Mouse (Mus musculus) liver, postnatal 0 days (tissue): ENCODE results near the gene Ruvbl2. TPM values are rescaled to one million over a fixed set of nuclear protein-coding genes. Genes with fewer than 3 reads are reported as not detected.
"Not testable (repeated sequence)": the region's sequence is repeated elsewhere in the genome, so short reads cannot be mapped to it uniquely, and the experiment has no call there.

Source experiments
- ATAC-seq: fragments of 200-750 bp; cut with Nextera tagmentation; 2 replicates; pipeline ENCODE4 v1.8.0; 2017; ENCODE audit warnings: mild to moderate bottlenecking, moderate library complexity
- DNase-seq: peaks from one replicate; pipeline ENCODE4 v3.0.0-alpha.2; 2016
- H3K27ac ChIP-seq: fragments of 300-500 bp; sonication (generic); 2 replicates; pipeline ENCODE4 v1.5.1; 2014; ENCODE audit warnings: antibody characterized with exemption, moderate library complexity, mild to moderate bottlenecking, low read depth
- H3K27me3 ChIP-seq: fragments of 300-500 bp; sonication (generic); 2 replicates; pipeline ENCODE4 v1.6.1; 2014; ENCODE audit warnings: low read length, control low read depth, mixed read lengths; ENCODE audit not compliant: insufficient read depth
- H3K36me3 ChIP-seq: fragments of 300-500 bp; sonication (generic); replicated peaks from 2 replicates; pipeline ENCODE4 v1.6.1; 2014; ENCODE audit warnings: mild to moderate bottlenecking, control low read depth, low read length, moderate library complexity, mixed read lengths; ENCODE audit not compliant: insufficient read depth
- H3K4me1 ChIP-seq: fragments of 300-500 bp; sonication (generic); 2 replicates; pipeline ENCODE4 v1.6.1; 2014; ENCODE audit warnings: antibody characterized with exemption, mild to moderate bottlenecking, control low read depth; ENCODE audit not compliant: insufficient read depth
- H3K4me2 ChIP-seq: fragments of 300-500 bp; sonication (generic); 2 replicates; pipeline ENCODE4 v1.6.1; 2014; ENCODE audit warnings: low read depth, mild to moderate bottlenecking, low read length, moderate library complexity, mixed read lengths
- H3K4me3 ChIP-seq: fragments of 300-500 bp; sonication (generic); 2 replicates; pipeline ENCODE4 v1.5.1; 2014; ENCODE audit warnings: low read depth, low read length
- H3K9ac ChIP-seq: fragments of 300-500 bp; sonication (generic); replicated peaks from 2 replicates; pipeline ENCODE4 v1.6.1; 2014; ENCODE audit warnings: mild to moderate bottlenecking, moderate library complexity
- H3K9me3 ChIP-seq: fragments of 300-500 bp; sonication (generic); 2 replicates; pipeline ENCODE4 v1.6.1; 2016; ENCODE audit warnings: mild to moderate bottlenecking, control low read depth, low read length, mixed read lengths
- CTCF ChIP-seq: sonication (generic); IDR thresholded peaks from 2 replicates; pipeline ENCODE4 v1.5.1; 2016; ENCODE audit warnings: antibody characterized with exemption, low read depth
- EP300 ChIP-seq: IDR thresholded peaks from 2 replicates; pipeline ENCODE4 v1.6.1; 2016; ENCODE audit warnings: antibody characterized with exemption, low read depth, mild to moderate bottlenecking
- WGBS: fragments of 180-500 bp; shearing (Covaris S2); extraction: QIAGEN DNeasy Blood & Tissue Kit; methylation state at CpG from one replicate; pipeline ENCODE4 v1.1.7; 2014; ENCODE audit not compliant: insufficient replicate concordance; 5-methylcytosine and 5-hydroxymethylcytosine counted together
- polyA plus RNA-seq: library from polyadenylated mRNA; unstranded; fragments of >200 nt; fragmentation: Nextera tagmentation; extraction: Ambion mirVana; gene quantifications from 2 replicates; pipeline ENCODE4 v1.2.1, GENCODE M21; 2015

Ruvbl2 gene
- polyA plus RNA-seq, 1 experiment from 2014 or later: 36.5 TPM

- WGBS: under 1% methylated on average over 57 of the region's 58 CpGs
- Histone ChIP-seq H3K36me3 (peaks cover 25% of the 10 kb centered on the region), H3K9ac (peak within 1 kb of the TSS; percentile 84), H3K4me2 (peak within 1 kb of the TSS; percentile 98), H3K4me3 (peak within 1 kb of the TSS; percentile 93), H3K4me1 (peaks cover 20% of the 10 kb centered on the region), H3K27ac (peak within 1 kb of the TSS; percentile 58; the same call in 1 of the 2 replicates), H3K27me3 (no peaks in the 10 kb centered on the region), H3K9me3 (no peaks in the 10 kb centered on the region)
- DNase-seq: peak; percentile 96
- TF ChIP-seq EP300 (no peak), CTCF (no peak)
- ATAC-seq: peak; percentile 89
Observed at GRCm38 (mm10) chr7:45466283-45467089, 28.6 kb upstream of the Ruvbl2 start, which contains the start of gene Bax. TSS of gene Bax (minus strand) at chr7:45466898.

- no peak overlapping the region for H3K27ac ChIP-seq
- WGBS: 65% methylated on average over 9 of the region's 9 CpGs
- H3K36me3 ChIP-seq: peaks cover 26% of the 10 kb centered on the region
- no peak for ATAC-seq
- H3K9ac ChIP-seq: peak overlapping the region; percentile 84
- DNase-seq: no peak
- peaks cover 26% of the 10 kb centered on the region for H3K4me1 ChIP-seq
- peak overlapping the region; percentile 93 for H3K4me3 ChIP-seq
- H3K27me3 ChIP-seq: no peaks in the 10 kb centered on the region
- H3K9me3 ChIP-seq: no peaks in the 10 kb centered on the region
- peak overlapping the region; percentile 98 for H3K4me2 ChIP-seq
- TF ChIP-seq EP300: no peak
- 0 out of 2 replicates have a peak, but pooled peaks have one; percentile 11 for TF ChIP-seq CTCF
Observed at GRCm38 (mm10) chr7:45465549-45465948, 27.7 kb upstream of the Ruvbl2 start.

GRCm38 (mm10) chr7:45465112-45465511 is 27.2 kb upstream of the Ruvbl2 start:
- no peaks in the 10 kb centered on the region for H3K27me3 ChIP-seq
- ATAC-seq (no peak), DNase-seq (no peak)
- no peaks in the 10 kb centered on the region for H3K9me3 ChIP-seq
- H3K4me3 ChIP-seq: no peak overlapping the region
- H3K4me2 ChIP-seq: peak overlapping the region; percentile 98; the same call in 1 of the 2 replicates
- no peak overlapping the region for H3K9ac ChIP-seq
- TF ChIP-seq CTCF: no peak
- no peak for TF ChIP-seq EP300
- peaks cover 26% of the 10 kb centered on the region for H3K36me3 ChIP-seq
- WGBS: 93% methylated on average over 12 of the region's 12 CpGs
- H3K27ac ChIP-seq: no peak overlapping the region
- peaks cover 31% of the 10 kb centered on the region for H3K4me1 ChIP-seq

- no peak for TF ChIP-seq CTCF
- no peak for TF ChIP-seq EP300
- no peak overlapping the region for H3K4me3 ChIP-seq
- no peak for ATAC-seq
Observed at GRCm38 (mm10) chr7:45463987-45464778, 26.3 kb upstream of the Ruvbl2 start.

GRCm38 (mm10) chr7:45462868-45463267 is 25.0 kb upstream of the Ruvbl2 start:
- H3K4me3 ChIP-seq, ATAC-seq, H3K27me3 ChIP-seq, H3K27ac ChIP-seq, H3K4me2 ChIP-seq, H3K9ac ChIP-seq, DNase-seq, H3K9me3 ChIP-seq: not testable (repeated sequence)
- Histone ChIP-seq H3K36me3 (peaks cover 37% of the 10 kb centered on the region), H3K4me1 (peaks cover 37% of the 10 kb centered on the region)
- 73% methylated on average over 4 of the region's 4 CpGs for WGBS
- TF ChIP-seq CTCF: peak; percentile 29

More at GRCm38 (mm10) chr7:45463987-45464778, 26.3 kb upstream of the Ruvbl2 start:
- peaks cover 33% of the 10 kb centered on the region for H3K4me1 ChIP-seq
- WGBS: 89% methylated on average over 7 of the region's 7 CpGs
- DNase-seq: no peak
- peaks cover 26% of the 10 kb centered on the region for H3K36me3 ChIP-seq
- no peaks in the 10 kb centered on the region for H3K27me3 ChIP-seq
- no peak overlapping the region for H3K4me2 ChIP-seq
- no peak overlapping the region; the same call in 1 of the 2 replicates for H3K27ac ChIP-seq
- no peaks in the 10 kb centered on the region for H3K9me3 ChIP-seq
- no peak overlapping the region for H3K9ac ChIP-seq

GRCm38 (mm10) chr7:45462325-45462724 is 24.4 kb upstream of the Ruvbl2 start:
- WGBS: 80% methylated on average over 4 of the region's 4 CpGs
- H3K4me3 ChIP-seq: no peak overlapping the region
- TF ChIP-seq EP300 (no peak), CTCF (no peak)
- H3K27ac ChIP-seq: no peak overlapping the region; the same call in 1 of the 2 replicates
- no peaks in the 10 kb centered on the region for H3K9me3 ChIP-seq
- peaks cover 42% of the 10 kb centered on the region for H3K36me3 ChIP-seq
- ATAC-seq: no peak
- no peaks in the 10 kb centered on the region for H3K27me3 ChIP-seq
- H3K4me2 ChIP-seq: no peak overlapping the region
- no peak for DNase-seq
- no peak overlapping the region for H3K9ac ChIP-seq
- H3K4me1 ChIP-seq: peaks cover 42% of the 10 kb centered on the region
